Comparison of ENCODE assay signal across 9 mouse cellular contexts in genomic region chr2:77316961-77317360, GRCm38 (mm10). TPM values are rescaled to one million over a fixed set of nuclear protein-coding genes. Genes with fewer than 3 reads are reported as not detected.
DNase-seq lines count a peak whose midpoint lies in the region; ATAC-seq lines count a peak whose summit lies in the region.
"Had no signal": no experiment of that assay in that cellular context is flagged by ENCODE, and none has a peak within 500 bp of the region (broad histone marks: within the 10 kb centered on the region; RNA-seq: fewer than 3 reads in every experiment).

No protein-coding gene starts in this region.

- no peak overlapping the region for H3K9ac ChIP-seq in midbrain, embryonic 13.5 days (replicated peaks)
- H3K9ac ChIP-seq in midbrain, embryonic 11.5 days (ENCODE audit: low read length) = no peak overlapping the region
- H3K9ac ChIP-seq: liver, embryonic 15.5 days had no signal

- ATAC-seq in midbrain, embryonic 13.5 days = peak; percentile 65
- ATAC-seq in midbrain, embryonic 11.5 days (ENCODE audit: low FRiP score) = no peak
- ATAC-seq in granulocyte monocyte progenitor cell, adult 5-6 weeks (replicated peaks; ENCODE audit: poor library complexity, severe bottlenecking) = no peak

- intact Hi-C loops in heart, postnatal 14 days (cut with DNase I) = no loop called here

- no peaks in the 10 kb centered on the region for H3K9me3 ChIP-seq in midbrain, embryonic 13.5 days
- no peaks in the 10 kb centered on the region for H3K9me3 ChIP-seq in midbrain, embryonic 11.5 days (ENCODE audit: control insufficient read depth, low read length)
- H3K9me3 ChIP-seq: liver, embryonic 15.5 days had no signal

- H3K27ac ChIP-seq in midbrain, embryonic 13.5 days = no peak overlapping the region
- no peak overlapping the region for H3K27ac ChIP-seq in midbrain, embryonic 11.5 days (ENCODE audit: low read depth, low read length)
- H3K27ac ChIP-seq: liver, embryonic 15.5 days had no signal

- H3K27me3 ChIP-seq in midbrain, embryonic 13.5 days = no peaks in the 10 kb centered on the region
- H3K27me3 ChIP-seq in midbrain, embryonic 11.5 days (ENCODE audit: control insufficient read depth, insufficient read depth, low read length) = no peaks in the 10 kb centered on the region
- H3K27me3 ChIP-seq: liver, embryonic 15.5 days had no signal

- no peaks in the 10 kb centered on the region for H3K36me3 ChIP-seq in midbrain, embryonic 13.5 days
- H3K36me3 ChIP-seq in midbrain, embryonic 11.5 days (ENCODE audit: control insufficient read depth, insufficient read depth, low read length) = no peaks in the 10 kb centered on the region
- H3K36me3 ChIP-seq: liver, embryonic 15.5 days had no signal

- no peak overlapping the region for H3K4me3 ChIP-seq in midbrain, embryonic 13.5 days (replicated peaks)
- H3K4me3 ChIP-seq in midbrain, embryonic 11.5 days (ENCODE audit: low read depth, low read length) = no peak overlapping the region
- H3K4me3 ChIP-seq: liver, embryonic 15.5 days had no signal

- H3K4me2 ChIP-seq in midbrain, embryonic 13.5 days (replicated peaks) = no peak overlapping the region
- H3K4me2 ChIP-seq in midbrain, embryonic 11.5 days = no peak overlapping the region
- H3K4me2 ChIP-seq: liver, embryonic 15.5 days had no signal

- peak; percentile 13 for DNase-seq in embryo, embryonic 10.5 days (ENCODE audit: low spot score)
- DNase-seq in embryo, embryonic 10 days (ENCODE audit: low spot score) = no peak
- no peak for DNase-seq in midbrain, embryonic 11.5 days (ENCODE audit: low spot score, missing footprints)
- peak; percentile 78 to 79 for DNase-seq in heart, postnatal 14 days
- peak; percentile 9 for DNase-seq in retina, adult 2 months (ENCODE audit: low read depth, low spot score)
- no peak for DNase-seq in c-Kit-positive CD71-positive TER-119-positive erythroid progenitor cells, embryonic 14.5 days (ENCODE audit: low spot score)

- H3K4me1 ChIP-seq in midbrain, embryonic 13.5 days (replicated peaks) = peaks cover 5% of the 10 kb centered on the region; the same call in 1 of the 2 replicates
- H3K4me1 ChIP-seq in midbrain, embryonic 11.5 days (ENCODE audit: control insufficient read depth, insufficient read depth, low read length) = no peaks in the 10 kb centered on the region
- H3K4me1 ChIP-seq: liver, embryonic 15.5 days had no signal

- whole genome bisulfite sequencing in midbrain, embryonic 13.5 days = 42% methylated on average over 7 of the region's 7 CpGs
- WGBS in midbrain, embryonic 11.5 days = 67% methylated on average over 7 of the region's 7 CpGs

RNA-seq across cellular contexts. Expression of gene Sestd1, which starts 36.6 kb away (rescaled TPM):
- 28.2 and 28.7 TPM in 2 replicates for polyA plus RNA-seq in midbrain, embryonic 13.5 days (2015; fragmentation: Nextera tagmentation; extraction: Ambion mirVana)
- polyA plus RNA-seq in midbrain, embryonic 11.5 days (2014; fragmentation: Nextera tagmentation; extraction: Ambion mirVana) = 24.8 and 27.3 TPM in 2 replicates
- total RNA-seq in heart, postnatal 14 days (2021) = 10 to 100 TPM; 23.5 to 25.0 TPM
- total RNA-seq in granulocyte monocyte progenitor cell, adult 5-6 weeks (2014; fragmentation: Nextera tagmentation) = 6.6 and 10.4 TPM in 2 replicates
- total RNA-seq in granulocyte monocyte progenitor cell, adult 5-6 weeks (2017) = 13.4 and 14.6 TPM in 2 replicates

Comparison
In these comparisons a context has a peak if more than half of its experiments do, and no peak if none do; other contexts are left out.
1. DNase-seq: peak in embryo, embryonic 10.5 days (single experiment), heart, postnatal 14 days (2 of 2) and retina, adult 2 months (single experiment); none in embryo, embryonic 10 days (single experiment), midbrain, embryonic 11.5 days (single experiment) and c-Kit-positive CD71-positive TER-119-positive erythroid progenitor cells, embryonic 14.5 days (single experiment).